Mouse (Mus musculus): Measurements from ENCODE around the gene Sptssb. TPM values are rescaled to one million over a fixed set of nuclear protein-coding genes. Genes with fewer than 3 reads are reported as not detected.

Gene Sptssb
- polyA plus RNA-seq, 2 experiments = 0.31 to 0.51 TPM

DNA sequence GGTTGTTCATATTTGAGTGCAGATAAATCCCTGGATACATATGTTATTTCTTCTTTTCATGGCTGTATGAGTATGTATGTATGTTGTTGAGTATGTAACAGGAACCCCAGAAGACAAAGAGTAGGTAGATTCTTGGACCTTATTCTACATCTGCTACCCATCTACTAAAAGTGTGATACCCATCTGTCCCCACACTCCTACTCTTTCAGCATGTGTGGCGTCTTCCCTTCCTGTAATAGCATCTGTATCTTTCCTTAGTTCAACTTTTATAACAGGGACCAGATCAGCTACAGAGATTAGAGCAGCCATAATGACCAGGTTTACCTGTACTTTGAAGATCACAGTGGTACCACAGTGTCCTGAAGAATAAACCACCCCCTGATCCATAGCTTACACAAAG, 56.6 kb downstream of the Sptssb start:
- no peak overlapping the region for H3K27ac ChIP-seq
- H3K9ac ChIP-seq (replicated peaks) = no peak overlapping the region
- no peaks in the 10 kb centered on the region for H3K4me1 ChIP-seq (replicated peaks; ENCODE audit: control insufficient read depth in 2 of 2, insufficient read depth in 2 of 2, low read length in 1 of 2)
- H3K9me3 ChIP-seq (ENCODE audit: control insufficient read depth, low read length) = no peaks in the 10 kb centered on the region
- 62% methylated on average over 1 of the region's 1 CpGs for WGBS (ENCODE audit: insufficient replicate concordance)
- H3K4me2 ChIP-seq (ENCODE audit: low read depth) = no peak overlapping the region
- ATAC-seq (ENCODE audit: insufficient read depth) (no peak), DNase-seq (ENCODE audit: low read depth in 3 of 3, low spot score in 3 of 3) (no peak)
- H3K27me3 ChIP-seq (ENCODE audit: control insufficient read depth, insufficient read depth, low read length) = no peaks in the 10 kb centered on the region
- no peak overlapping the region for H3K4me3 ChIP-seq (ENCODE audit: insufficient read depth in 1 of 2, low read depth in 2 of 2, low read length in 2 of 2)
- H3K36me3 ChIP-seq (replicated peaks; ENCODE audit: control insufficient read depth, insufficient read depth, low read depth) = no peaks in the 10 kb centered on the region
- TF ChIP-seq EP300 (IDR thresholded peaks at IDR 0.05; ENCODE audit: low read depth) (no peak), CTCF (IDR thresholded peaks at IDR 0.05; ENCODE audit: low read depth) (no peak)

DNA sequence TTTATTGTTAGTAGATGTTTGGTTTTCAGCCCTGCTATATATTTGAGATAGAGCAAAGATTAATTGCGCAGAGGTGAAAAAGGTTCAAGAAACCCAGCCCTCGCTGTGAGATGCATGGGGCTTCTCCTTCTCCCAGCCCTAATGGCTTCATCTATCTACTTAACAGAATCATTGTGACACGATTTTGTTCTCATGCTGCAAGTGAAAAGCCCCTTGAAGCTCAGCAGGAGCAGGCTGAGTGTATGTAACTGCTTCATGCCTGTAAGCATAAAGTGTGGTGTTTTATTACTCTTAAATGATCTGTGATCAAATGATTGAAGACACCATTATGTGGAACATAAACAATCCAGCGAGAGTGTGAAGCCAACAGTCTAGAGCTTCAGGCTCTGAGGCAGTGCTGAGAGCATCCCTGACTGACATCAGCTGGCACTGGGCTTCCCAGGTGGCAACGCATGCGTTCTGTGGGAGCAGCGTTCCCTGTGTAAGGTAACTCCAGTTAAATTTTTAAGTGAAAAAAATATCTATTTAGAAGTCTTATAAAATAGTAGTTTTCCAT, 58.8 kb downstream of the Sptssb start:
- DNase-seq (ENCODE audit: low read depth in 3 of 3, low spot score in 3 of 3) (no peak), ATAC-seq (ENCODE audit: insufficient read depth) (no peak)
- Histone ChIP-seq H3K9me3 (ENCODE audit: control insufficient read depth, low read length) (no peaks in the 10 kb centered on the region), H3K9ac (replicated peaks) (no peak overlapping the region), H3K4me1 (replicated peaks; ENCODE audit: control insufficient read depth in 2 of 2, insufficient read depth in 2 of 2, low read length in 1 of 2) (no peaks in the 10 kb centered on the region), H3K4me3 (ENCODE audit: insufficient read depth in 1 of 2, low read depth in 2 of 2, low read length in 2 of 2) (no peak overlapping the region), H3K27ac (no peak overlapping the region), H3K36me3 (replicated peaks; ENCODE audit: control insufficient read depth, insufficient read depth, low read depth) (no peaks in the 10 kb centered on the region), H3K27me3 (ENCODE audit: control insufficient read depth, insufficient read depth, low read length) (no peaks in the 10 kb centered on the region), H3K4me2 (ENCODE audit: low read depth) (no peak overlapping the region)
- TF ChIP-seq CTCF (IDR thresholded peaks at IDR 0.05; ENCODE audit: low read depth) = no peak
- TF ChIP-seq EP300 (IDR thresholded peaks at IDR 0.05; ENCODE audit: low read depth) = no peak
- 59% methylated on average over 7 of the region's 7 CpGs for WGBS (ENCODE audit: insufficient replicate concordance)

DNA sequence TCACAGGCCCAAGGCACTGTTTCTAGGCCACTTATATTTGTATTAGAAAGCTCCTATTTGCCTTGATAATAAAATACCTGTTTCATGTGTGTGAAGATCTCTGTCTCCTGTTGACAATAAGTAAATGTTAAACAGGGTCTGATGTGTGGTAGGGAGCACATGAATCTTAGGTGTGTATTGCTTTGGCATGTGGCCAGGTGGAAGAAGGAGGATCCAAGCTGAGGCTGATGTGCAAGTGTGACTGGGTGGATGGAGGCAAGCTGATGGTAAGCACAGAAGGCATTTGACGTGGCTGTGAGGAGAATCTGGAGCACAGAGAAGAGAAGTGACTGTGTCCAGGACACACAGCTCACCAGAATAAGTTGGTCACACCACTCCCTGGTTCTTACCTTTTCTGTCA, 60.6 kb downstream of the Sptssb start:
- Histone ChIP-seq H3K4me3 (ENCODE audit: insufficient read depth in 1 of 2, low read depth in 2 of 2, low read length in 2 of 2) (no peak overlapping the region), H3K36me3 (replicated peaks; ENCODE audit: control insufficient read depth, insufficient read depth, low read depth) (no peaks in the 10 kb centered on the region), H3K9ac (replicated peaks) (no peak overlapping the region), H3K9me3 (ENCODE audit: control insufficient read depth, low read length) (no peaks in the 10 kb centered on the region), H3K4me1 (replicated peaks; ENCODE audit: control insufficient read depth in 2 of 2, insufficient read depth in 2 of 2, low read length in 1 of 2) (no peaks in the 10 kb centered on the region), H3K27me3 (ENCODE audit: control insufficient read depth, insufficient read depth, low read length) (no peaks in the 10 kb centered on the region), H3K27ac (no peak overlapping the region), H3K4me2 (ENCODE audit: low read depth) (no peak overlapping the region)
- TF ChIP-seq CTCF (IDR thresholded peaks at IDR 0.05; ENCODE audit: low read depth) (no peak), EP300 (IDR thresholded peaks at IDR 0.05; ENCODE audit: low read depth) (no peak)
- 37% methylated on average over 1 of the region's 1 CpGs for WGBS (ENCODE audit: insufficient replicate concordance)
- ATAC-seq (ENCODE audit: insufficient read depth) (no peak), DNase-seq (ENCODE audit: low read depth in 3 of 3, low spot score in 3 of 3) (no peak)

DNA sequence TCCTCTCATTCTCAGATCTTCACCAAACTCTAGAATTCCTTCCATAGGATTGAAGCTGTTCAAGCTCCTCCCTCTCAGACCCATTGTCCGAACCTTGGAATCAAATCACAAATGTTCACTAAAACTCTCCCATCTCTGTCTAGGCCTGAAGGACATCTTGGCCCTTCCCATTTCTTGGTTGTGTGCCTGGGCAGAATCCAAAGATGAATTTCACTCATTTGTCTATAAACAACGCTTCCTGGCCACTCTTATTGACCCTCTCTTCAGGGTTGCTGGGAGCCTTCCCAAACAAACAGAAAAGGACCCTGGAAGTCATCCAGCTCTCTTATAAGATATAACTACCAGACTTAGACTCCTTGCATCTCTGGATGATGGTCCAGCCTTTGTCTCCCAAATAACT, 61.8 kb downstream of the Sptssb start:
- Histone ChIP-seq H3K27me3 (ENCODE audit: control insufficient read depth, insufficient read depth, low read length) (no peaks in the 10 kb centered on the region), H3K9me3 (ENCODE audit: control insufficient read depth, low read length) (no peaks in the 10 kb centered on the region), H3K4me3 (ENCODE audit: insufficient read depth in 1 of 2, low read depth in 2 of 2, low read length in 2 of 2) (no peak overlapping the region), H3K4me1 (replicated peaks; ENCODE audit: control insufficient read depth in 2 of 2, insufficient read depth in 2 of 2, low read length in 1 of 2) (no peaks in the 10 kb centered on the region), H3K9ac (replicated peaks) (no peak overlapping the region), H3K4me2 (ENCODE audit: low read depth) (no peak overlapping the region), H3K36me3 (replicated peaks; ENCODE audit: control insufficient read depth, insufficient read depth, low read depth) (no peaks in the 10 kb centered on the region), H3K27ac (no peak overlapping the region)
- no peak for TF ChIP-seq CTCF (IDR thresholded peaks at IDR 0.05; ENCODE audit: low read depth)
- no peak for TF ChIP-seq EP300 (IDR thresholded peaks at IDR 0.05; ENCODE audit: low read depth)
- ATAC-seq (ENCODE audit: insufficient read depth) (no peak), DNase-seq (ENCODE audit: low read depth in 3 of 3, low spot score in 3 of 3) (no peak)
- WGBS (ENCODE audit: insufficient replicate concordance) = 56% methylated on average over 2 of the region's 2 CpGs

DNA sequence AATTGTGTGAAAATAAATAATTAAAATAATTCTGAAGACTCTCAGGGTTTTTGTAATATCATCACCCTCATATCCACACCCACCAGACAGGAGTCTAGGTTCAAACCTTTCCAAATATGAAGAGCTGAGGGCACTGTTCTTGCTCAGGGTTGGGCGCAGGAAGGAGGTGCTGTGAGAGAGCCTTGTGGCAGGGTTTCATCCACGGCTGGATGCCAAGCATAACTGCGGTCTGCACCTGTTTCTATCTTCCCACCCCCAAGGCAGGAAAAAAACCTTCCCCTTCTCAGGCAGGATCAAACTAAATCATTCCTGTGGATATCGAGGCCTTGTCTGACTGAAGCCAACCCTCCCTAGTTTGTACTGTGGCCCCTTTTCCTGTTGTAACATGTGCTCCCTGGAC, 62.2 kb downstream of the Sptssb start:
- TF ChIP-seq EP300 (IDR thresholded peaks at IDR 0.05; ENCODE audit: low read depth) (no peak), CTCF (IDR thresholded peaks at IDR 0.05; ENCODE audit: low read depth) (no peak)
- no peak overlapping the region for H3K27ac ChIP-seq

More for the DNA sequence above, 62.2 kb downstream of the Sptssb start:
- no peak overlapping the region for H3K4me3 ChIP-seq (ENCODE audit: insufficient read depth in 1 of 2, low read depth in 2 of 2, low read length in 2 of 2)
- no peaks in the 10 kb centered on the region for H3K9me3 ChIP-seq (ENCODE audit: control insufficient read depth, low read length)
- H3K4me2 ChIP-seq (ENCODE audit: low read depth) = no peak overlapping the region
- no peak for DNase-seq (ENCODE audit: low read depth in 3 of 3, low spot score in 3 of 3)
- no peaks in the 10 kb centered on the region for H3K27me3 ChIP-seq (ENCODE audit: control insufficient read depth, insufficient read depth, low read length)
- no peaks in the 10 kb centered on the region for H3K4me1 ChIP-seq (replicated peaks; ENCODE audit: control insufficient read depth in 2 of 2, insufficient read depth in 2 of 2, low read length in 1 of 2)
- no peak for ATAC-seq (ENCODE audit: insufficient read depth)
- H3K9ac ChIP-seq (replicated peaks) = no peak overlapping the region
- WGBS (ENCODE audit: insufficient replicate concordance) = 65% methylated on average over 4 of the region's 4 CpGs
- no peaks in the 10 kb centered on the region for H3K36me3 ChIP-seq (replicated peaks; ENCODE audit: control insufficient read depth, insufficient read depth, low read depth)

Data from liver, embryonic 14.5 days (tissue).